Mouse (Mus musculus) activated CD4-positive, CD25-positive, alpha-beta regulatory T cell, adult 4 months (primary cell): Measurements from ENCODE around the gene Lyz2. TPM values are rescaled to one million over a fixed set of nuclear protein-coding genes. Genes with fewer than 3 reads are reported as not detected.
"Not testable (repeated sequence)": the region's sequence is repeated elsewhere in the genome, so short reads cannot be mapped to it uniquely, and the experiment has no call there.

Source experiments
- ATAC-seq: one replicate; pipeline ENCODE4 v1.8.0; 2017
- polyA plus RNA-seq, 2 experiments: library from polyadenylated mRNA; unstranded; fragments of 100-300 nt; shearing (Covaris generic); gene quantifications; one replicate each; pipeline ENCODE4 v1.2.1; 2017

Gene Lyz2
- polyA plus RNA-seq, 2 experiments from 2014 or later, result 0.81 to 22.5 TPM

DNA sequence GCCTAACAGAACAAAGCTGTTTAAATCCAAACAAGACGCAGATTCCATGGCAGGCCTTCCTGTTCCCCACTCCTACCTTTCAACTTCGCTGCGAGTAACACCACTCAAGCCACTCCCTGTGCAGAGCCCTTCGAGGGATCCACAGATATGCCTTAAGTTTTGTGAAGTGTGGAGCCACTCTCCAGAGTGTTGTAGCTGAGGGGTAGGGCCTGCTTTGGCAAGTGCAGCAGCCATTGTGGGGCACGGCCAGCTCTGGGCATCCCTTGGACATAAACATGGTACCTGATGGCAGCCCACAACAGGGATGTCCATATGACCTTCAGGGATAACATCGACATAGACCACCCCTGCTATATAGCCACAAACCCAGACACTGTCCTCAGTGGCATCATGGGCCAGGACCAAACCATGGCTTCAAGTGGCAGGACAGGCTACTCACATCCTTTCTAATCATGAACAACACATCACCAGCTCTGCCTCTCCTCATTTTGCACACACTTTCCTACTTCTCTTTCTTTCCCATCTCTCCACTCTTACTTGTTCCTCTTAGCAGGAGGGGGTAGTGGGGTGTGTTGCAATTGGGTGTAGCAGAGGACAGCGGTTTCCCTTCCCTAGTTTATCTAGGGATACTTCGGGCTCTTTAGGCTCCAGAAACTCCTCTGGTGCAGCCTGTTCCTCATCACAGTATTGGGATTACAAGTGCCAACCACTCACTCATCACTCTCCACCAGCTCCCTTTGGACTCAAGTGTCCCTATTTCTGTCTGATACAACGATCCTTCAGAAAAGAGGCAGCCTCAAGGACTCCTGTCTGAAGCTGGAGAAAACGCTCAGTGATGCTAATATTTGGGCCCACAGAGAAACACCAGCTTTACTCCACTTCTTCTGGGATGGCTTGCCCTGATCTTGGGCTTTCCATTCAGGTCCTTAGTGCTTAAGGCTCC, 2.7 kb upstream of the Lyz2 start:
- no peak for ATAC-seq

DNA sequence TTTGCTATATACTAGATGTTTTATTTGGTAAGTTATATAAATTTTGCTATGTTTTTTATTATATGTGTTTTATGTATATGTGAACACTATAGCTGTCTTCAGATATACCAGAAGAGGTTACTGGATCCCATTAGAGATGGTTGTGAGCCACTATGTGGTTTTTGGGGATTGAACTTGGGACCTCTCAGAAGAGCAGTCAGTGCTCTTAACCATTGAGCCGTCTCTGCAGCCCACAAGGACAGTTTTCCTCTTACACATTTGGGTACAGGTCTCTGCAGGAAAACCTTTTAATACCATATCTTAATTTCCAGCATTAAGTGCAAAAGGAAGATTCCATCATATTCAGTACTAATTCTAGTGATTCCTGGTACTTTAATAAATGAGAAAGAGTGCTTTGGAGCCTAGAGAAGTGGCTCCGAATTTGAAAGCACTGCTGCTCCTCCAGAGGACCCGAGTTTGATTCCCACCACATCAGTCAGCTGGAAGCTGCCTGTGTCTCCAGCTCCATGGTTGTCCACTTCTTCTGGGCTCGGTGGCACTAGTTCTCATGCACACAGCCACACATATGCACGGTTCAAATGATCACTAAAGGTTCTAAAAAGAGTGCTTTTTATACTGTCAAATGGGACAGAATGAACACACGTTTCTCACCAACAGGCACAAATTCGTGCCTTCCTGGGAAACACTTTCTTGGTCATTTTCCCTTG, 1.9 kb upstream of the Lyz2 start:
- no peak for ATAC-seq

DNA sequence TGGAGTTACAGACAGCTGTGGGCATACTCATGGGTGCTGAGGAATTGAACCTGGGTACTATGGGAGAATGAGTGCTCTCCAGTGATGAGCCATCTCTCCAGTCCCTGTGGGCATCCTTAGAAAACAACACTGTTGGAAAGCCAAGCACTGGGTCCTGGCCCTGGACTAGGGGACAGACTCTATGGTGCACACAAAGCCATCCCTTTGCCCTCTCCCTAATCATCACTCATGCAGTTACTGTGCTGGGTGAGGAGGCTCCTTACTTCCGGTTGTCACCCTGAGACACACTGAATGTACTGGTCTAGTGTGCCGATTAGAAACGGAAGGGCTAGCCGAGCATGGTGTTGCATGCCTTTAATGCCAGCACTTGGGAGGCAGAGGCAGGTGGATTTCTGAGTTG, 1.1 kb upstream of the Lyz2 start:
- ATAC-seq, result not testable (repeated sequence)

DNA sequence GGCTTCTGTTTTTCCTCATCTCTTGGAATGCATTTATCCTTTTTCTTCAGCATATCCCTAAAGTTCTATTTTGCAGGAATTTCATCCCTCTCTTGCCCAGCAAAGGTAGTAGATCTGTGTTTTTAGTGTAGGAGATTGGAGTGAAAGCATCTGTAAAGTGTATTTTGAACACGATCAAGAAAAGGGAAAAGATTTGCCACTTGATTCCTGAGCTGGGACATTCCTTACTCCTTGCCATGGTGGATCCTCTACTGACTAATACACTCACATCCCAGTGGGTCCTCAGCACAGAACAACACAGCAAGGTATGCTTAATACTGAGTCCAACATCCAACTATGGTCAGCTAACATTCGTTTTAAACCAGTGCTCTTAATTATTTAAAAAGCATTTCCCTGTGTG, 430 bp upstream of the Lyz2 start:
- no peak for ATAC-seq

DNA sequence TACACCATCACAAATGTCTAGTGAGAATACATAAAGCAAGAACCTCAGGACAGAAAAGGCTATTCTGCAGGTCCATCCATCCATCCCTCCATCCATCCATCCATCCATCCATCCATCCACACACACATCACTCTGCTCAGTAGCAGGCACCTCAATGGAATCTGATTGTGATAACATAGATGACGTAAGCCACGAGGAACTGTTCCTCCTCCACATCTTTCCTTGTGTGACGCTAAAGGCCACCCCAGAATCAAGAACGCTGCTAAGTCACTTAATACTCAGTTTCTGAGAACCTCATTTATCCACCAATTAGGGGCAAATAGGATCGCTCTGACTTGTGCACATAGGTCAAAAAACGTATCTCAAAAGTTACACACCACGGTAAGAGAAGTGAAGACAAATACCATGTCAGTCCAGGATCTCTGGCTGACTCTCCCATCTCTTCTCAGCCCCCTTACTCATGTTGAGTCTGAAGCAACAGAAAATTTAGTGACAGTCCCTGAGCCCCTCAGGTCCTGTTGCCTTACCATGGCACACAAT, 670 bp downstream of the Lyz2 start:
- ATAC-seq, result no peak

DNA sequence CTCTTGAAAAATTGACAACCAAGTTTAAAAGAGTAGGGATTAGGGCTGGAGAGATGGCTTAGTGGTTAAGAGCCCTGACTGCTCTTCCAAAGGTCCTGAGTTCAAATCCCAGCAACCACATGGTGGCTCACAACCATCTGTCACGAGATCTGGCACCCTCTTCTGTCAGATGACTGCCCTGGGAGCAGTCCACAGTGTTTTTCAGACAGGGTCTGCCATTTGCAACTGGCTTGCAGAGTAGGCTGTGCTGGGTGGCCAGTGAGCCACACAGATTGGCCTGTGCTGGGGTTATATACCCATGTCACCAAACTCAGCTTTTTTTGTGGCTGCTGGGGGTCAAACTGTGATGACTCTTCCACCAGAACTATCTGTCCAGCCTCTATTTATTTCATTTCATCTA, 2.1 kb downstream of the Lyz2 start:
- ATAC-seq, result no peak

DNA sequence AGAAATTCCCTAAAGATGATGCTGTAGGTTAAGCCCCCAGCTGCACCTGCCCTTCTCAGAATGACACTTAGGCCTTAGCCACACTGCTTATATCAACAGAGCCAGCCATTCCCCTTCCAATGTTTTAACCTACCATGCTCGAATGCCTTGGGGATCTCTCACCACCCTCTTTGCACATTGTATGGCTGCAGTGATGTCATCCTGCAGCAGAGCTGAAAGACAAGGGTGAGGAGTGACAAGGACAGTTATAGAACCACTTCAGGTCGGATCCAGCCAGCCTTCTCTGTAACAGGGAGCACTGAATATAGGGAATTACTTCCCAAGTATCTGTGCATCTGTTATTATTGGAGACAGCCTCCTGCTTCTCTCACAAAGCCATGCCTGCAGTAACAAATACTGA, 3.6 kb downstream of the Lyz2 start:
- not testable (repeated sequence) for ATAC-seq

DNA sequence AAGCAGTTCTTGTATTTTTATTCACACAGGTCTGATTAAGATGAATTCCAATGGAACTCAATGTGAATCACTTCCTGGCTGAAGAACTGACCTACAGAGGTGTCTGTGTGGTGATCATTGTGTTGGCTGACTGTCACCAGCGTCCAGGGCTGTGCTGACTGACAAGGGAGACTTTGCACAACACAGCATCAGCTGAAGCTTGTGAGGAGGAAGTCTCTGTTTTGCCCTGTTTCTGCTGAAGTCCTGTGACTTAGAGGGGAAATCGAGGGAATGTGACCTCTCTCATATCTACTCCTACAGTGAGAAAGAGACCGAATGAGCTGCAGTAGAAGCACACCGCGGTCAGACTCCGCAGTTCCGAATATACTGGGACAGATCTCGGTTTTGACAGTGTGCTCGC, 4.3 kb downstream of the Lyz2 start:
- ATAC-seq, result not testable (repeated sequence)

DNA sequence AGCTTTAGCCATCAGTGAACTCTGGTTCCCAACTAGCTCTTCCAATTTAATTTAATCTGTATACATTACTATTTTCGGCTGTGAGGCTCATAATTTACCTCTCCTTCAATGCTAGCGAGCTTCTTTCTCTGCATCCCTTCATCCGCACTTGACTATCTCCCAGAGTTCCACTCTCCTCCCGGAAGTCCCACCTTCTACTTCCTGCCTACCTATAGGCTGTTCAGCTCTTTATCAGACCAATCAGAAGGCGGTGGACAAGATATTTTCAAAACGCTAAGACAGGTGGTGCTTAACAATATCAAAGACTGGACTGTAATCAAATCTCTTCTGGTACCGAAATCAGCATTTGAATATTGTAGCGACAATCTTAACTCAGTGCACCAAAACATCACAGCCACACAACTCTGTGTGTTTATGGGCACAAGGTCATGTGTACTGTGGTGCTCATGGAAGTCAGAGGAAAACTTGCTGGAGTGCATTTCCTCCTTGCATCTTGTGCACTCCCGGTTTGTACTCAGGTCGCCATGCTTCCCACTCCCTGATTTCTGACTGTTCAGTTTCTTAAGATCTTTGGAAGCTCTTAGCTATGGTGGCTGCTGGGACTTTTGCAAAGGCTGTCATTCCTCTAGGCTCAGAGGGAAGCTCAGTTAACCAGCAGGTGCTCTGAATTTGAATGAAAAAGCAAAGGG, 6.3 kb downstream of the Lyz2 start:
- ATAC-seq, result no peak

DNA sequence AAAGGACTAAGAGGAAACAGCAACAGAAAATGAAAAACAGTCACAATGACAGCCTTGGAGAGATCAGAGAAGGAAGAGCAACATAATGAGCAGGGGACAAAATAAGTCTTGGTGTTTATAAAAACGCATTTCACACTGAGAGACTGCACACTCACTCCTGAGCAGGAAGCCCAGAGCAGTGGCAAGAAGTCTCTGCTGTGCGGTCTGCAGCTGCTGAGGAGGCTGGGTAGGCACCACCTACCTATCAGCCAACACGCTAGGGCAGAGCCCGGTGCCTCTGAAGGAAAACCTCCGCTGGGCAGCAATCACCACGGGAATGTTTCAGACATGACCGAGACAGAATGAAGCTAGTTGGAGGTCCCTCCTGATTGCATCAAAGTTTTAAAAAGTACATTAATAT, 7.5 kb downstream of the Lyz2 start:
- not testable (repeated sequence) for ATAC-seq

DNA sequence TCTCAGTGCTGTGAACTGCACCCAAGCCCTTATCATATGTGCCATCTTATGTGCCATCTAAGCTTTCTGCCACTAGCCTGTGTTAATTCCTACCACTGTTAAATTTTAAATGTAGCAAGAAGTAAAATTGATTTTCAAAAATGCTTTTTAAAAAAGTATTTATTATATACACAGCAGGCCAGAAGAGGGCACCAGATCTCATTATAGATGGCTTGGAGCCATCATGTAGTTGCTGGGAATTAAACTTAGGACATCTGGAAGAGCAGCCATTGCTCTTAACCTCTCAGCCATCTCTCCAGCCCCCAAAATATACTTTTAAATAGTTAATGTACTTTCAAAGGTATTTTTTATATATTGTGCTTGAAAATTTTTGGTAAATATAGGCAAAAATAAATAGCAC, 10.1 kb downstream of the Lyz2 start:
- no peak for ATAC-seq

DNA sequence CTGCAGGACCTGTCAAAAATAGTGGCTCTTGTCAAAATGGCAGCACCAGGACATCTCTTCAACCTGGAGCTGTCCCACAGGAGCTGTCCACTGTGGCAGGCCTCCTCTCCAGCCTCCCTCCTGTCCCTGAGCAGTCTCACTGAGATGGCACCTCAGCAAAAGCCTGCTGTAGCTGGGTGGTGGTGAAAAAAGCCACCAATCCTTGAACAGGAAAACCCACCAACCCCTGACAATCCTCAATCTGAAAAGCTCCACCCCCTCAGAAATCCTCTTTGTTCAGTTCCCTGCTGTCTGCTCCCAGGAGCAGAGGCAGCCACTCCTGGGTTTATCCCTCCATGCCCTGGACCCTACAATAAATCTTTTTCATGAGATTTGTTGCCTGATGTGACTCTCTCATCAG, 22.3 kb downstream of the Lyz2 start:
- no peak for ATAC-seq

DNA sequence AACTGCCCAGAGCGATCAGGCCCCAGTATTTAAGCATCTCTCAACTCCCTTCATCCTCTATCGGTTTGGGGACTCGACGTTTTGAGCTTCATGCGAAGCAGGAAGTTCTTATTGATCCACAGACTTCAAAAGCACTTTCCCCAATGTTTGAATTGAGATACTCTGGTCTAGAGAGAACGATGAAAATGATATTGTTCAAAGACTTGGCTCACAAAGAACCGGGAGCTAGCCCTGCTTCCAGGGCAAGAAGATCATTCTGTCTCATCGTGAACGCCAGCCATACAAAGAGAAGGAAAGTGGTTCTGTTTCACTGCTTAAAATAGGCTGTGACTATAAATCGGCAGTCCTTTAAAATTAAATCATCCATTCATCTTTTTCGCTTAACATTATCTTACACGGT, 43.5 kb downstream of the Lyz2 start, which contains the start of gene 9530003J23Rik:
9530003J23Rik (minus strand) TSS at position 101 of the 400 bp plus-strand sequence.
- ATAC-seq, result no peak

DNA sequence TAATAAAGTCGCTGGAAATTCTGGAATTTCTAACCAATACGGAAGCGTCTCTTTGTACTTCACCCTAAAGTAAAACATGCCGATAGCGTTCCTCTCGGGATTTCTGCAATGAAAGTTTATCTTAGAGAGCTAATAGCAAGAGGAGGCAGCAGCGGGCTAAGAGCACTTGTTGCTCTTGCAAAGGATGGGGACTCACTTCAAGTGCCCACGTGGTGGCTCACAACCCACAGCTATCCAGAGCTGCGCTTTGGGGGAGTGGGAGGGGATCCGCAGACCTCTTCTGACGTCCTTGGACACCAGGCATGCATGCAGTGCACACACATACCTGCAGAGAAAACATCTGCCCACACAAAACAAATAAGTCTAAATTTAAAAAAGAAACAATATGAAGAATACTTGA, 46.3 kb downstream of the Lyz2 start:
- ATAC-seq, result no peak

DNA sequence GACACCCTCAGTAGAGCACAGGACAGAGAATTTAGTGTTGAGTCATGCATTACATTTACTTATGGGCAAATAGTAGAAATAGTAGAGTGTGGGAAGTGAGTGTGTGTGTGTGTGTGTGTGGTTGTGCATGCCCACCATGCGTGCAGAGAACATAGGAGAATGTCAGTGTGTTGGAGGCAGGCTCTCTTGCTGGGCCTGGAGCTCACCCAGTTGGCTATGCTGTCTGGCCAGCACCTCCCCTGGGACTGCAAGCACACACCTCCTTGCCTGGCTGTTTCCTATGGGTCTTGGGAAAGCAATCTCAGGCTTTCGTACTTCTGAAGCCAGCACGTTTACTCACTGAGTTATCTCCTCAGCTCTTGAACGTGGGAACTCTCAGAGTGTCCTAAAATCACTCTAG, 47.3 kb downstream of the Lyz2 start:
- no peak for ATAC-seq

DNA sequence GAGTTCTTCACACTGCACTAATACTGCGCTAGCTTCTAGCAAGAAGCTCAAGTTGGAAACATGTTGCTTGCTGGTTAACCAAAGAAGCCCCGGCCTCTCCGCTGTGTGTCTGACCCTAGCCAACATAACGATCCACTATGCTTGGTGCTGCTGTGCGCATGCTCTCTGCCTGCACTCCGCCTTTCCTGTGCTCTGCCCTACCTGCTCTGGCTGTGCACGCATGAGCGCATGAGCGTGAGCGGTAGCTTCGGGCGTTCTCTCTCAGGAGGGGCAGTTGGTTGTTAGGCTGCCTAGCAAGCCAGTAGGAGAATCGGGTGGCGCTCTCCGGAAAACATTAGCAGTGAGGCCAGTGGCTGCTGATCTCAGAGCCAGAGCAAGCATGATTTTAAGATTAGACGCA, 52.3 kb downstream of the Lyz2 start:
- no peak for ATAC-seq

Other genes with a start within 250 kb of the Lyz2 start
- gene Lrrc10, start 237.0 kb downstream of the Lyz2 start, polyA plus RNA-seq, result not detected
- 100 to 1,000 TPM; 244 to 245 TPM for gene Cct2, start 218.5 kb downstream of the Lyz2 start, polyA plus RNA-seq
- 10 to 100 TPM in 1 of 2 experiments, 1 to 10 TPM in 1; 9.9 to 10.1 TPM for gene Frs2, start 133.8 kb downstream of the Lyz2 start, polyA plus RNA-seq
- gene Yeats4, start 57.8 kb downstream of the Lyz2 start, polyA plus RNA-seq, result 10 to 100 TPM; 27.8 to 31.0 TPM
- gene 9530003J23Rik, start 43.6 kb downstream of the Lyz2 start, polyA plus RNA-seq, result under 1 TPM in 1 of 2 experiments, not detected in 1; 0.38 TPM
- gene Lyz1, start 10.5 kb upstream of the Lyz2 start, polyA plus RNA-seq, result 1 to 10 TPM in 1 of 2 experiments, under 1 TPM in 1; 0.46 to 1.8 TPM
- gene Cpsf6, start 97.7 kb upstream of the Lyz2 start, polyA plus RNA-seq, result 100 to 1,000 TPM; 109 to 110 TPM